Mouse (Mus musculus): Measurements from ENCODE around the gene Cobll1. TPM values are rescaled to one million over a fixed set of nuclear protein-coding genes. Genes with fewer than 3 reads are reported as not detected.

Gene Cobll1
- total RNA-seq, 2 experiments from 2014 or later: 7.3 to 9.2 TPM

DNA sequence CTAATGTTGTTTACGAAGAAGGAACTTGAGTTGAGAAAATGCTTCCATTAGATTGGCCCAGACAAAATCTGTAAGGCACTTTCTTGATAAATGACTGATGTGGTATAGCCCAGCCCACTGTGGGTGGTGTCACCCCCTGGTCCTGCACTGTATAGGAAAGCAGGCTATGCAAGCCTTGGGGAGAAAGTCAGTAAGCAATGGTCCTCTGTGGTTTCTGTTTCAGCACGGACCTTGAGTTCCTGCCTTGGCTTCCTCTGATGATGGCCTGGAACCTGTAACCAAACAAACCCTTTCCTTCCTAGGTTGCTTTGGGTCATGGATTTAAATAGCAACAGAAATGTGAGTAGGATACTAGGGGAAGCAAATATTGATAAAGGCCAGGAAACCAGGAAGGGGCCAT lies 148.2 kb downstream of the Cobll1 start:
- DNase-seq: no peak

DNA sequence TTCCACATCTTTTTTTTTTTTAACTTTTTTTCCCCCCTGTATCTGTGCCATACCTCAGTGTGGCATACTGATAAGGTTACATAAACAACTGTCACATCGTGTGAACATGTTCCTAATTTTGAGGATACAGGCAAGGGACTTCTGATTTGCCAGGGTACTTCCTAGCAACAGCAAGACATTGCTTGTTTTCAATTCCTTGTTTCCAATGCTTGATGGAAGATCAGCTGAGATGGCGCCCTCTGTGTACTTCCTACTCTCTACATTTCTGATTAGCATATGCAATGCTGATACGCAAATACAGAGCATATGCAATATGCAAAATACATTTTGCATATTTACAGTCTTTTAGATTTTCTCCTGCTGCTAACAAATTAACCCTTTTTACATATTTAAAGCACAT lies 152.0 kb downstream of the Cobll1 start:
- DNase-seq: no peak

DNA sequence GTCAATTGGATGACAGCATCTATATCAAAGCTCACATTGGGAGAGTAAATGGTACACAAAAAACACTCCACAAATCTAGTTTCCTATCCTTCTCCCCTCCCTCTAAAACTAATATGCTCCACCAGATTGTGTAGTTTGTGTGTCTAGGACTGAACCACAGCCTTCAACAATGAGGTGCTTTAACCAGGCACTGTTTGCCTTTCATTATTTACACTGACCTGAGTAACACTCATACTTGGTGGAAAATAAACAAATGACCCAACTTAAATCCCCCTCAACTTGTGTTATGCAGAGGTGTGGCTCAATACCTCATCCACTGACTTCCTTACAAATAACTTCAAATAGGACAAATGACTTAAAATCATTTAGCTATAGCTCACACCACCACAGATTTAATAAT lies 155.8 kb downstream of the Cobll1 start:
- no peak for DNase-seq

GRCm38 (mm10) chr2:65077544-65077943 lies 161.7 kb downstream of the Cobll1 start:
- no peak for DNase-seq

DNA sequence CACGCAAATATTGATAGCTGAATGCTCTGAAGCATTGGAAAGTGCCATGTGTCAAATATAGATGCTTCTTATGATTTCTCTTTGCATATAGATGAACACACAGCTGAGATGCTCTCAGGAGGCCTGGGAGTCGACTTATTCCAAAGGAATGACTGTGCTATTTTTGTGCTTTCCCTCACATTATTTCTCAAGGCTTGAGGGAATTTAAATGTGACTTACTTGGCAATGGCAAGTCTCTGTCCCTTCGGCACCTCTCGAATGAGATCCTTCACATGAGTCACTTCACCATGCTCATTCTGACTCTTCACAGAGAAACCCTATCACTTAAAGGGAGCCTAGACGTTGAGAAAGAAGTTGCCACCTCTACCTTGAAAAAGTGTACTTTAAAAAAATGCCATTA lies 163.4 kb downstream of the Cobll1 start:
- no peak for DNase-seq

- DNase-seq: no peak
Observed at GRCm38 (mm10) chr2:65075431-65075830, 163.8 kb downstream of the Cobll1 start.

DNA sequence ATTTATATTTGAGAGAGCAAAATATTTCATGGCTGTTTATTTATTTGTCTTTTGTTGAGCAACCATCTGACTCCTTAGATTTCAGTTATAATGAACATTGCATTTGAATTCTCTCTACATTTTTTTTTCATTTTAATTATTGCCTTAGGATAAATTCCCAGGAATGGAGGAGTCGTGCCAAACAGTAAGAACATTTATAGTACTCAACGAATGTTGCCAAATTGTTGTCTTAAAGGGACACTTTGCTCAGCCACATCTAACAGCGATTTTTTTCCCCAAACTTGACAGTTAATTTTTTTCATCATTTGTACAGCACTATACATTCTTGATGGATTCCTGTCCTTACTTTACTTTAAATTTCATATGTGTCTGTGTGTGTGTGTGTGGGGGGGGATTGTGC lies 167.0 kb downstream of the Cobll1 start:
- no peak for DNase-seq

DNA sequence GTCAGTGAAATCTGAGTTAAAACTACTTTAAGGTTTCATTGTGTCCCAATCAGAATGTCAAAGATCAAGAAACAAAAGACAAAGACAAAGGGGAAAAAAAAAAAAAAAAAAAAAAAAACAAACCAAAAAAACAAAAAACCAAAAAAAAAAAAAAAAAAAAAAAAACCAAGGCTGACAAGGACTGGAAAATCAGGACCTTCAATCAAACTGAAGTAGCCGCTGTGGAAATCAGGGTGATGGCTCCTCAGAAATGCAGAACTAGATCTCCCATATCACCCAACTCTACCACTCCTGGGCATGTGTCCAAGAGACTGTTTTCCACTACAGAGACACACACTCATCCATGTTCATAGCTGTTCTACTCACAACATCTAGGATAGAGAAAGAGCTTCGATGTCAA lies 185.4 kb downstream of the Cobll1 start:
- no peak for DNase-seq

DNA sequence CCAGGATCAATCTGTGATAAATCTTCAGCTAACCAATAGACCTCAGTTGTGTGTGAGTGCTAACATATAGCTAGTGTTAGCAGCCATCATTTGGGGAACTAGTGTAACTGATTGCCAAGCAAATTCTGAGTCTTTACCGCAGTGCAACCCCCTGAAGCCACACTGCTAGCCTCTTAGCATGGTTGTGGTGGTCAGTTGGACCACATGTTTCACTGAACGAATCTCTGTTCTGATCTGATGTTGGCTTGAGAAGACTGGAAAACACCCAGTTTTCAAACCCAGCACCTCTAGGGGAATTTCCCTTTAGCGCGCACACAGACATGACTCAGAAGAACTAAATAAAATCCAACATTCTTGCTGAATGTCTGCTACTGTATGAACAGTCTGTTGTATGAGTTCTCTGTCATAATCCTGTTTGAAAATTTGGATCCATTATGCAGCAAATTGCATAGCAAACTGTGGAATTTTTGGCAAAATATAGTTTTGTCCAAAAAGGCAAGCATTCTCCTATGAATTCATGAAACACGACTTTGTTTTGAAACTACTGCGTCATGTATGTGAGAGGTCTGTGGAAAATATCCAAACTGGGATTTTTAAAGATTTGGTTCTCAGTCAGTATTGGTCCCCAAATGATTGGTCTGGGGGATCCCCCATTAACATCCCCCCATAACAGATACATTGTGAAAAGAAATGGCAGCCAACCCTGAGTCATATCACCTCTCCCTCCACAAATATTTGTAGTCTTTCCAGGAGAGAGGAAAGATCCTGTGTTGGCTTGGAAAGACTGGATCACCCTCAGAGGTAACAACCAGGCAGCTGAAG lies 186.8 kb downstream of the Cobll1 start:
- DNase-seq: no peak

GRCm38 (mm10) chr2:65050776-65051175 lies 188.4 kb downstream of the Cobll1 start:
- no peak for DNase-seq

GRCm38 (mm10) chr2:65048234-65049017 lies 190.8 kb downstream of the Cobll1 start:
- DNase-seq: no peak

Other genes starting within 250 kb of the Cobll1 start
- gene Grb14, start 214.4 kb downstream of the Cobll1 start, total RNA-seq (2021): 10 to 100 TPM; 13.6 to 18.7 TPM
- 1 to 10 TPM; 1.4 to 1.5 TPM for gene Slc38a11, start 124.6 kb upstream of the Cobll1 start, total RNA-seq (2021)